ENCODE assay signal across 21 mouse cellular contexts in the genomic region with DNA sequence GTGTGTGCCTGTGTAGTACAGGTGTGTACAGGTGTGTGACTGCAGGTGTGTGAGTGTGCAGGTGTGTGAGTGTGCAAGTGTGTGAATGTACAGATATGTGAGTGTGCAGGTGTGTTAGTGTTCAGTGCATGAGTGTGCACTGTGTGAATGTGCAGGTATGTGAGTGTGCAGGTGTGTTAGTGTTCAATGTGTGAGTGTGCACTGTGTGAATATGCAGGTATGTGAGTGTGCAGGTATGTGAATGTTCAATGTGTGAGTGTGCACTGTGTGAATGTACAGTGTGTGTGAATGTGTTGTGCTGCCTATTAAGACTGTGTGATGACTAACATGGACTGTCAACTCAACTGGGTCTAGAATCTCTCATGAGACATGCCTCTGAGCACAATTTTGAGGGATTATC. TPM values are rescaled to one million over a fixed set of nuclear protein-coding genes. Genes with fewer than 3 reads are reported as not detected.
"Had no signal": no experiment of that assay in that cellular context is flagged by ENCODE, and none has a peak within 500 bp of the region (broad histone marks: within the 10 kb centered on the region; RNA-seq: fewer than 3 reads in every experiment).

No protein-coding gene starts in this region.

- H3K36me3 ChIP-seq: limb, embryonic 15.5 days; liver, embryonic 12.5 days; midbrain, embryonic 12.5 days; neural tube, embryonic 15.5 days had no signal

- ATAC-seq: intestine, embryonic 16.5 days; liver, embryonic 12.5 days had no signal

- H3K27ac ChIP-seq: kidney, postnatal 0 days; limb, embryonic 15.5 days; liver, embryonic 12.5 days; midbrain, embryonic 12.5 days; neural tube, embryonic 15.5 days had no signal

- H3K9ac ChIP-seq: limb, embryonic 15.5 days; liver, embryonic 12.5 days; lung, embryonic 14.5 days; midbrain, embryonic 12.5 days; neural tube, embryonic 15.5 days had no signal

- H3K9me3 ChIP-seq: limb, embryonic 15.5 days; liver, embryonic 12.5 days; midbrain, embryonic 12.5 days; neural tube, embryonic 15.5 days had no signal

- H3K27me3 ChIP-seq: limb, embryonic 15.5 days; liver, embryonic 12.5 days; midbrain, embryonic 12.5 days; neural tube, embryonic 15.5 days had no signal

- H3K4me1 ChIP-seq: limb, embryonic 15.5 days; liver, embryonic 12.5 days; midbrain, embryonic 12.5 days; neural tube, embryonic 15.5 days had no signal

- H3K4me2 ChIP-seq: limb, embryonic 15.5 days; liver, embryonic 12.5 days; lung, embryonic 14.5 days; midbrain, embryonic 12.5 days; neural tube, embryonic 15.5 days had no signal

- DNase-seq: kidney, adult 2 months; kidney, postnatal 36 days; layer of hippocampus, adult 9-11 months; layer of hippocampus, postnatal 36 days; lung, embryonic 14.5 days; right cerebral cortex, adult 18-20 months; right cerebral cortex, postnatal 25 days; thymus, postnatal 36 days had no signal

- H3K4me3 ChIP-seq: limb, embryonic 15.5 days; liver, embryonic 12.5 days; midbrain, embryonic 12.5 days; myocyte; neural tube, embryonic 15.5 days had no signal

RNA-seq across cellular contexts. Expression of a gene that starts 35.4 kb away (rescaled TPM):
- polyA plus RNA-seq: intestine, embryonic 16.5 days; kidney, adult 2 months; kidney, postnatal 0 days; limb, embryonic 11.5 days; liver, embryonic 12.5 days; liver, embryonic 16.5 days; lung, embryonic 14.5 days; midbrain, embryonic 12.5 days; myocyte; neural tube, embryonic 11.5 days; neural tube, embryonic 15.5 days; small intestine, adult 2 months; stomach, embryonic 16.5 days; thymus, postnatal 0 days had no signal
